Mouse (Mus musculus) forebrain, embryonic 12.5 days (tissue): Measurements from ENCODE around the gene Raf1. TPM values are rescaled to one million over a fixed set of nuclear protein-coding genes. Genes with fewer than 3 reads are reported as not detected.

ENCODE experiments used
- ATAC-seq: fragments of 200-750 bp; cut with Nextera tagmentation; 2 replicates; pipeline ENCODE4 v1.8.0; 2017; ENCODE audit warnings: moderate TSS enrichment; ENCODE audit not compliant: low FRiP score
- H3K27ac ChIP-seq: fragments of 300-500 bp; sonication (generic); 2 replicates; pipeline ENCODE4 v1.5.1; 2016; ENCODE audit warnings: mild to moderate bottlenecking
- H3K27me3 ChIP-seq: fragments of 300-500 bp; sonication (generic); 2 replicates; pipeline ENCODE4 v1.6.1; 2016; ENCODE audit warnings: mild to moderate bottlenecking
- H3K36me3 ChIP-seq: fragments of 300-500 bp; sonication (generic); replicated peaks from 2 replicates; pipeline ENCODE4 v1.6.1; 2016; ENCODE audit warnings: mild to moderate bottlenecking
- H3K4me1 ChIP-seq: fragments of 300-500 bp; sonication (generic); 2 replicates; pipeline ENCODE4 v1.6.1; 2016
- H3K4me2 ChIP-seq: fragments of 300-500 bp; sonication (generic); 2 replicates; pipeline ENCODE4 v1.6.1; 2016; ENCODE audit warnings: mild to moderate bottlenecking, moderate library complexity
- H3K4me3 ChIP-seq: fragments of 300-500 bp; sonication (generic); replicated peaks from 2 replicates; pipeline ENCODE4 v1.5.1; 2016; ENCODE audit warnings: mild to moderate bottlenecking
- H3K9ac ChIP-seq: fragments of 300-500 bp; sonication (generic); 2 replicates; pipeline ENCODE4 v1.6.1; 2016; ENCODE audit warnings: mild to moderate bottlenecking
- H3K9me3 ChIP-seq: fragments of 300-500 bp; sonication (generic); 2 replicates; pipeline ENCODE4 v1.6.1; 2016
- WGBS: fragments of 180-500 bp; shearing (Covaris S2); methylation state at CpG from one replicate; pipeline ENCODE4 v1.1.7; 2016; 5-methylcytosine and 5-hydroxymethylcytosine counted together
- polyA plus RNA-seq: library from polyadenylated mRNA; unstranded; fragments of >200 nt; fragmentation: Nextera tagmentation; extraction: Ambion mirVana; gene quantifications from 2 replicates; pipeline ENCODE4 v1.2.1, GENCODE M21; 2016

Gene Raf1
- polyA plus RNA-seq, 1 experiment from 2014 or later, result 156 TPM

- no peak for ATAC-seq
- H3K9ac ChIP-seq, result no peak overlapping the region
- H3K4me2 ChIP-seq, result no peak overlapping the region
- H3K9me3 ChIP-seq, result no peaks in the 10 kb centered on the region
- H3K4me1 ChIP-seq, result no peaks in the 10 kb centered on the region; the same call in 1 of the 2 replicates
- H3K27me3 ChIP-seq, result no peaks in the 10 kb centered on the region
- WGBS, result 52% methylated on average over 7 of the region's 7 CpGs
- no peaks in the 10 kb centered on the region for H3K36me3 ChIP-seq
- no peak overlapping the region for H3K4me3 ChIP-seq
- no peak overlapping the region for H3K27ac ChIP-seq
These were observed 18.7 kb upstream of the Raf1 start for GRCm38 (mm10) chr6:115695124-115695523.

- Histone ChIP-seq H3K27me3 (no peaks in the 10 kb centered on the region), H3K9me3 (no peaks in the 10 kb centered on the region), H3K4me1 (no peaks in the 10 kb centered on the region; the same call in 1 of the 2 replicates), H3K36me3 (no peaks in the 10 kb centered on the region), H3K27ac (no peak overlapping the region), H3K4me3 (no peak overlapping the region), H3K9ac (no peak overlapping the region), H3K4me2 (no peak overlapping the region)
- no peak for ATAC-seq
- WGBS, result 59% methylated on average over 9 of the region's 9 CpGs
These were observed 18.0 kb upstream of the Raf1 start for GRCm38 (mm10) chr6:115694441-115694842.

- H3K4me2 ChIP-seq, result no peak overlapping the region
- ATAC-seq, result no peak
- H3K27me3 ChIP-seq, result no peaks in the 10 kb centered on the region
- 68% methylated on average over 5 of the region's 5 CpGs for WGBS
- no peaks in the 10 kb centered on the region for H3K9me3 ChIP-seq
- no peaks in the 10 kb centered on the region for H3K36me3 ChIP-seq
- H3K4me3 ChIP-seq, result no peak overlapping the region
- no peak overlapping the region for H3K27ac ChIP-seq
- H3K4me1 ChIP-seq, result no peaks in the 10 kb centered on the region; the same call in 1 of the 2 replicates
- H3K9ac ChIP-seq, result no peak overlapping the region
These were observed 16.7 kb upstream of the Raf1 start for GRCm38 (mm10) chr6:115692963-115693730.

- 66% methylated on average over 9 of the region's 9 CpGs for WGBS
- Histone ChIP-seq H3K27me3 (no peaks in the 10 kb centered on the region), H3K27ac (no peak overlapping the region), H3K36me3 (no peaks in the 10 kb centered on the region), H3K9me3 (no peaks in the 10 kb centered on the region), H3K4me2 (no peak overlapping the region), H3K4me1 (no peaks in the 10 kb centered on the region), H3K4me3 (no peak overlapping the region), H3K9ac (no peak overlapping the region)
- no peak for ATAC-seq
These were observed 15.9 kb upstream of the Raf1 start for GRCm38 (mm10) chr6:115692163-115692950.

- no peak overlapping the region for H3K4me2 ChIP-seq
- H3K27me3 ChIP-seq, result no peaks in the 10 kb centered on the region
- no peaks in the 10 kb centered on the region for H3K36me3 ChIP-seq
- no peak overlapping the region for H3K27ac ChIP-seq
- no peak overlapping the region for H3K4me3 ChIP-seq
- WGBS, result 95% methylated on average over 4 of the region's 4 CpGs
- no peak overlapping the region for H3K9ac ChIP-seq
- no peaks in the 10 kb centered on the region for H3K4me1 ChIP-seq
- H3K9me3 ChIP-seq, result 0 out of 2 replicates have a peak, but pooled peaks cover 4% of the 10 kb centered on the region
- ATAC-seq, result no peak
These were observed 13.7 kb upstream of the Raf1 start for GRCm38 (mm10) chr6:115690105-115690504.

GRCm38 (mm10) chr6:115688589-115688988 lies 12.2 kb upstream of the Raf1 start:
- no peak overlapping the region for H3K4me3 ChIP-seq
- no peak overlapping the region for H3K4me2 ChIP-seq
- ATAC-seq, result no peak
- H3K27ac ChIP-seq, result no peak overlapping the region
- WGBS, result 92% methylated on average over 4 of the region's 4 CpGs
- no peaks in the 10 kb centered on the region for H3K27me3 ChIP-seq
- H3K36me3 ChIP-seq, result no peaks in the 10 kb centered on the region
- no peaks in the 10 kb centered on the region for H3K4me1 ChIP-seq
- H3K9me3 ChIP-seq, result 0 out of 2 replicates have a peak, but pooled peaks cover 4% of the 10 kb centered on the region
- H3K9ac ChIP-seq, result no peak overlapping the region

- no peak overlapping the region for H3K4me2 ChIP-seq
- 59% methylated on average over 3 of the region's 3 CpGs for WGBS
- ATAC-seq, result no peak
- 0 out of 2 replicates have a peak, but pooled peaks cover 4% of the 10 kb centered on the region for H3K9me3 ChIP-seq
- H3K9ac ChIP-seq, result no peak overlapping the region
- no peak overlapping the region for H3K4me3 ChIP-seq
- H3K27me3 ChIP-seq, result no peaks in the 10 kb centered on the region
- no peaks in the 10 kb centered on the region for H3K36me3 ChIP-seq
- H3K27ac ChIP-seq, result no peak overlapping the region
- H3K4me1 ChIP-seq, result no peaks in the 10 kb centered on the region
These were observed 11.3 kb upstream of the Raf1 start for GRCm38 (mm10) chr6:115687753-115688152.

- no peaks in the 10 kb centered on the region for H3K27me3 ChIP-seq
- no peak for ATAC-seq
- no peak overlapping the region for H3K9ac ChIP-seq
- WGBS, result 47% methylated on average over 11 of the region's 11 CpGs
- no peak overlapping the region for H3K27ac ChIP-seq
- H3K4me3 ChIP-seq, result no peak overlapping the region
- no peaks in the 10 kb centered on the region for H3K4me1 ChIP-seq
- no peak overlapping the region for H3K4me2 ChIP-seq
- H3K9me3 ChIP-seq, result 0 out of 2 replicates have a peak, but pooled peaks cover 4% of the 10 kb centered on the region
- no peaks in the 10 kb centered on the region for H3K36me3 ChIP-seq
These were observed 8.6 kb upstream of the Raf1 start for GRCm38 (mm10) chr6:115684851-115685646.

- 92% methylated on average over 2 of the region's 2 CpGs for WGBS
- no peak for ATAC-seq
- H3K4me2 ChIP-seq, result no peak overlapping the region
- H3K9ac ChIP-seq, result no peak overlapping the region
- no peak overlapping the region for H3K4me3 ChIP-seq
- H3K27ac ChIP-seq, result no peak overlapping the region
- H3K27me3 ChIP-seq, result no peaks in the 10 kb centered on the region
- no peaks in the 10 kb centered on the region for H3K36me3 ChIP-seq
- no peaks in the 10 kb centered on the region for H3K4me1 ChIP-seq
- H3K9me3 ChIP-seq, result 0 out of 2 replicates have a peak, but pooled peaks cover 4% of the 10 kb centered on the region
These were observed 7.8 kb upstream of the Raf1 start for GRCm38 (mm10) chr6:115684271-115684670.

GRCm38 (mm10) chr6:115681066-115681465 lies 4.6 kb upstream of the Raf1 start:
- Histone ChIP-seq H3K4me2 (no peak overlapping the region), H3K9me3 (no peaks in the 10 kb centered on the region), H3K4me3 (no peak overlapping the region), H3K36me3 (no peaks in the 10 kb centered on the region), H3K27ac (no peak overlapping the region), H3K4me1 (peaks cover 6% of the 10 kb centered on the region), H3K27me3 (no peaks in the 10 kb centered on the region), H3K9ac (no peak overlapping the region)
- WGBS, result 92% methylated on average over 4 of the region's 4 CpGs
- ATAC-seq, result no peak

GRCm38 (mm10) chr6:115678012-115678411 lies 1.6 kb upstream of the Raf1 start:
- no peak overlapping the region for H3K4me3 ChIP-seq
- H3K27ac ChIP-seq, result no peak overlapping the region
- no peaks in the 10 kb centered on the region for H3K36me3 ChIP-seq
- ATAC-seq, result no peak
- WGBS, result 95% methylated on average over 1 of the region's 1 CpGs
- no peaks in the 10 kb centered on the region for H3K9me3 ChIP-seq
- H3K9ac ChIP-seq, result no peak overlapping the region
- H3K4me2 ChIP-seq, result no peak overlapping the region
- H3K4me1 ChIP-seq, result peaks cover 21% of the 10 kb centered on the region
- no peaks in the 10 kb centered on the region for H3K27me3 ChIP-seq

- Histone ChIP-seq H3K9ac (no peak overlapping the region), H3K27ac (peak overlapping the region; percentile 97; the same call in 1 of the 2 replicates)
These were observed 1.0 kb upstream of the Raf1 start for GRCm38 (mm10) chr6:115677441-115677840.

More at GRCm38 (mm10) chr6:115677441-115677840, 1.0 kb upstream of the Raf1 start:
- peak overlapping the region; percentile 98; the same call in 1 of the 2 replicates for H3K4me3 ChIP-seq
- ATAC-seq, result no peak
- H3K27me3 ChIP-seq, result no peaks in the 10 kb centered on the region
- peaks cover 22% of the 10 kb centered on the region for H3K4me1 ChIP-seq
- no peaks in the 10 kb centered on the region for H3K36me3 ChIP-seq
- WGBS, result 97% methylated on average over 7 of the region's 7 CpGs
- H3K4me2 ChIP-seq, result peak overlapping the region; percentile 71
- H3K9me3 ChIP-seq, result no peaks in the 10 kb centered on the region
